Mouse (Mus musculus) forebrain, embryonic 13.5 days (tissue): ENCODE measurements at regions not wholly inside any gene's neighbourhood (a gene's known extent, or its start where the extent isn't known, plus 50 kb on each side); places are given as distances from the start of the nearest gene placed in this dataset. TPM values are rescaled to one million over a fixed set of nuclear protein-coding genes. Genes with fewer than 3 reads are reported as not detected.

Experiments
- microRNA-seq: library from miRNA; unstranded; fragments of <30 nt; microRNA quantifications from one replicate; pipeline ENCODE4, GENCODE M21; 2016

Small RNA genes in the stretch of these regions (microRNA-seq; reads per million reads assigned to microRNA genes)
- gene Gm27690, result not detected
